Mouse (Mus musculus): ENCODE results near the gene Gm13199.

Gene Gm13199

GRCm38 (mm10) chr2:5821264-5821663, 41.5 kb downstream of the Gm13199 start:
- no peak for DNase-seq

Data from embryo, embryonic 11 days (tissue).